Mouse (Mus musculus) adrenal gland, adult 8-10 months (tissue): ENCODE measurements around the gene Snx33. TPM values are rescaled to one million over a fixed set of nuclear protein-coding genes. Genes with fewer than 3 reads are reported as not detected.

Experiments
- DNase-seq: peaks from one replicate; pipeline ENCODE4 v3.0.0; 2022
- total RNA-seq, 4 experiments: library from RNA; stranded (reverse); gene quantifications; 2 replicates each; pipeline ENCODE4 v1.2.4; 2022

The Snx33 gene
- total RNA-seq, 4 experiments from 2014 or later = 31.4 to 52.0 (median 39.9) TPM

DNA sequence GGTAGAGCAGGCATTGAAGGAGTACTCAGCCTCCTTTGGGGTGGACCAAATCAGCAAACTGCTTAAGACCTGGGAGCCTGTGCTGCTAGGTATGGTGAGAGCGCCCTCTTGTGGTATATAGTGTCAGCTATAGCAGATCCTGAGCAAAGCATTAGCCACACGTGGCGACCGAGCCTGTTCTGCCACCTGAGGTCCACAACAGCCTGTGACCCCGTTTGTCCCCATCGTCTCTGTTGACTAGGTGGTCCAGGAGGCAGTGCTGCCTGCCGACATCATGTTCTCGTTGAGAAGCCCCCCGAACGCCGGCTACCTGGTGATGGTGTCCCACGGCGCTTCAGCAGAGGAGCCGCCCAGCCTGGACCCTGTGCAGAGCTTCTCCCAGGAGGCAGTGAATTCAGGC, 38.4 kb downstream of the Snx33 start:
- no peak for DNase-seq

DNA sequence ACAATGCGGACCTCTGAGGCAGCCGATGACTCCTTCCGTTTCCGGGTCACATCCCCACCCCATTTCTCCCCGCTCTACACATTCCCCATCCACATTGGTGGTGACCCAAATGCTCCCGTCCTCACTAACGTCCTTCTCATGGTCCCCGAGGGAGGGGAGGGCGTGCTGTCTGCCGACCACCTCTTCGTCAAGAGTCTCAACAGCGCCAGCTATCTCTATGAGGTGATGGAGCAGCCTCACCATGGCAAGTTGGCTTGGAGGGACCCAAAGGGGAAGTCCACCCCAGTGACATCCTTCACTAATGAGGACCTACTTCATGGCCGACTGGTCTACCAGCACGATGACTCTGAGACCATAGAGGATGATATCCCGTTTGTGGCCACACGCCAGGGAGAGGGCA, 40.6 kb downstream of the Snx33 start:
- no peak for DNase-seq

DNA sequence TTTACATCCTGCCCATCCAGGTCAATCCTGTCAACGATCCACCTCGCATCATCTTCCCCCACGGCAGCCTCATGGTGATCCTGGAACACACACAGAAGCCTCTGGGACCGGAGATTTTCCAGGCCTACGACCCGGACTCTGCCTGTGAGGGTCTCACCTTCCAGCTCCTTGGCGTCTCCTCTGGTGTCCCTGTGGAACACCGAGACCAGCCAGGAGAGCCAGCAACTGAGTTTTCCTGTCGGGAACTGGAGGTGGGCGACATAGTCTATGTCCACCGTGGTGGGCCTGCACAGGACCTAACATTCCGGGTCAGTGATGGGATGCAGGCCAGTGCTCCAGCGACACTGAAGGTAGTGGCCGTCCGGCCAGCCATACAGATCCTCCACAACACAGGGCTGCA, 41.6 kb downstream of the Snx33 start:
- DNase-seq = no peak

- no peak for DNase-seq
Measured at GRCm38 (mm10) chr9:56886113-56886512, 42.1 kb downstream of the Snx33 start.

GRCm38 (mm10) chr9:56884328-56884727, 43.8 kb downstream of the Snx33 start:
- no peak for DNase-seq

DNA sequence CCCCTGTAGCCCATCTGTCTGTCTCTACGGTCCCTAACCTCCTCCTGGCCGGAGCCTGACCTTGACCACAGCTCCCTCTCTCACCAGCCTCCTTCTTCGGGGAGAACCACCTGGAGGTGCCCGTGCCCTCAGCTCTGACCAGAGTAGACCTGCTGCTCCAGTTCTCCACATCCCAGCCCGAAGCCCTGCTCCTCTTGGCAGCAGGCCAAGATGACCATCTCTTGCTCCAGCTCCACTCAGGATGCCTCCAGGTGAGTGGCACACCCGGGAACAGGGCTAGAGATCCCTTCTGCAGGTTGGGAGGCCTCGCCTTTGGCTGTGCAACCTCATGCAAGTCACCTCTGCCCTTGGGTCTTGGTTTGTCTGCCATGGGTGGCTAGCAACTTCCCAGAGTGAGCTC, 44.7 kb downstream of the Snx33 start:
- no peak for DNase-seq

GRCm38 (mm10) chr9:56882818-56883217, 45.4 kb downstream of the Snx33 start:
- DNase-seq = no peak

- DNase-seq = no peak
Measured at GRCm38 (mm10) chr9:56882283-56882682, 45.9 kb downstream of the Snx33 start.

GRCm38 (mm10) chr9:56881539-56882082, 46.6 kb downstream of the Snx33 start:
- DNase-seq = no peak

DNA sequence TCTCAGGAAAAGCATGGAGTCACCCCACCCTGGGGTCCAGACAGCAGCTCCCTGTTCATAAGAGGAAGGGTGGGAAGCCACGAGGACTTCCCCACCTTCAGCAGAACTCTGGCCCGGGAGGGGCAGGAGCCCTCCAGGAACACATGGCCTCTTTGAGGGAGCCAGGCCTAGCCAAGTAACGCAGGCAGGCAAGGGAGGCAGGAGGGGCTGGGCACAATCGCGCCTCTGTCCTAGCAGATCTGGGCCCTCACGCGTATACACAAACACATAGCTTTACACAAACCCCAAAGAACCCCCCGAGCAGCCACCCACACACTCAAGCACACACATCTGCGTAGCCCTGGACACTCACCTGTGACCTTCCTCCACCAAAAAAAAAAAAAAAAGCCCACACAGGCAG, 47.4 kb downstream of the Snx33 start:
- no peak for DNase-seq

DNA sequence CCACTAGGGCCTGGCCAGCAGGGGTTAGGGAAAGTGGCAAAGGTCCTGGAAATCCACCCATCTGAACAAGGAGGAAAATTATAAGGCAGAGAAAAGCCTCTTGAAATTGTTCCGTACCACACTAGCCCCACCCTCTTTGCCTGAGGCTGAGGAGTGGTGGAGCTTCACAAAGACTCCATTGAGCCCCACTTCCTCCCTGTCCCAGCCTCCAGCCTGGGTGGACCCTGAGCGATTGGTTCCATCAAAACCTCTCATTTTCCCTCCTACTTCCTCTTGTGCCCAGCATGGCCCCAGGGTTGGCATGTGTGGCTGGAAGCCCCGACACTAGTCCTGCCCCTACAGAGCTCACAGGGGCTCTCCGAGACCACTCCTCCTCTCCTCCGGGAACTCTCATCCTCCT, 50.9 kb downstream of the Snx33 start:
- DNase-seq = no peak

GRCm38 (mm10) chr9:56876784-56877183, 51.4 kb downstream of the Snx33 start:
- no peak for DNase-seq

DNA sequence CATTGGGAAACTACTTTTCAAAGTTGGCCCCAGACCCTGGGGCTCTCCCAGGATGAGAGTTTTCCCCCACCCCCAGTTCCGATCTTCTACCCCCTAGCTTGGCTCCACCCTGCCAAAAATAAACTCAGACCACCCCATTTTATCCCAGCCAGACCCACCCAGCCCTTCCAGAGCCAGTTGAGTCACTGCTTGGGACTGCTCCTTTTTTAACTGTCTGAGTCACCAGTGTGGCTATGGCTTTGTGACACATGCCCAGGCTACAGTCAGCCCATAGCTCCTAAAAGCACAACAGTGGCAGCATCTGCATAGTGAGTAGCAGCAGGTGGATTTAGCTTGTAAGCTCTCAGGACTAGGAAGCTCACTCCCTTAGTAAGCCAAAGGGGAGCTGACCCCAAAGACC, 55.1 kb downstream of the Snx33 start:
- no peak for DNase-seq

GRCm38 (mm10) chr9:56872105-56872903, 55.9 kb downstream of the Snx33 start:
- DNase-seq = no peak

GRCm38 (mm10) chr9:56871191-56871590, 57.0 kb downstream of the Snx33 start:
- no peak for DNase-seq

GRCm38 (mm10) chr9:56870778-56871177, 57.4 kb downstream of the Snx33 start:
- no peak for DNase-seq

- no peak for DNase-seq
Measured at GRCm38 (mm10) chr9:56869552-56869951, 58.6 kb downstream of the Snx33 start.

GRCm38 (mm10) chr9:56868292-56868691, 59.9 kb downstream of the Snx33 start:
- DNase-seq = no peak

Other genes with a start within 250 kb of the Snx33 start
- 1 to 10 TPM; 1.2 to 2.3 (median 1.8) TPM for gene Lingo1, start 131.9 kb downstream of the Snx33 start, total RNA-seq
- gene Odf3l1, start 63.7 kb downstream of the Snx33 start, total RNA-seq = 1 to 10 TPM in 1 of 4 experiments, under 1 TPM in 2, not detected in 1; 0.29 to 1.5 (median 0.40) TPM
- gene Cspg4, start 63.3 kb downstream of the Snx33 start, total RNA-seq = 10 to 100 TPM in 1 of 4 experiments, 1 to 10 TPM in 3; 6.4 to 15.0 (median 8.1) TPM
- gene Imp3, start 9.1 kb upstream of the Snx33 start, total RNA-seq = 100 to 1,000 TPM; 102 to 128 (median 114) TPM
- 10 to 100 TPM; 16.2 to 20.6 (median 17.2) TPM for gene Snupn, start 22.5 kb upstream of the Snx33 start, total RNA-seq
- gene Ptpn9, start 66.6 kb upstream of the Snx33 start, total RNA-seq = 10 to 100 TPM; 54.2 to 57.3 (median 56.7) TPM
- 10 to 100 TPM; 43.5 to 69.7 (median 66.9) TPM for gene Sin3a, start 143.7 kb upstream of the Snx33 start, total RNA-seq
- 100 to 1,000 TPM; 138 to 208 (median 173) TPM for gene Man2c1, start 202.3 kb upstream of the Snx33 start, total RNA-seq
- 10 to 100 TPM; 10.7 to 16.6 (median 13.7) TPM for gene Neil1, start 219.9 kb upstream of the Snx33 start, total RNA-seq
- gene Commd4, start 230.0 kb upstream of the Snx33 start, total RNA-seq = 10 to 100 TPM; 65.5 to 89.4 (median 70.9) TPM